Mouse (Mus musculus) T-helper 1 cell (primary cell): ENCODE measurements around the gene Oard1.

ENCODE experiments used
- in situ Hi-C: fragments of 300-600 bp; cut with MboI, MseI; formaldehyde crosslinking; loops from one replicate; pipeline ENCODE4 v1.15.1; 2025; ENCODE audit warnings: high pct_unique_total_duplicates

Gene Oard1

DNA sequence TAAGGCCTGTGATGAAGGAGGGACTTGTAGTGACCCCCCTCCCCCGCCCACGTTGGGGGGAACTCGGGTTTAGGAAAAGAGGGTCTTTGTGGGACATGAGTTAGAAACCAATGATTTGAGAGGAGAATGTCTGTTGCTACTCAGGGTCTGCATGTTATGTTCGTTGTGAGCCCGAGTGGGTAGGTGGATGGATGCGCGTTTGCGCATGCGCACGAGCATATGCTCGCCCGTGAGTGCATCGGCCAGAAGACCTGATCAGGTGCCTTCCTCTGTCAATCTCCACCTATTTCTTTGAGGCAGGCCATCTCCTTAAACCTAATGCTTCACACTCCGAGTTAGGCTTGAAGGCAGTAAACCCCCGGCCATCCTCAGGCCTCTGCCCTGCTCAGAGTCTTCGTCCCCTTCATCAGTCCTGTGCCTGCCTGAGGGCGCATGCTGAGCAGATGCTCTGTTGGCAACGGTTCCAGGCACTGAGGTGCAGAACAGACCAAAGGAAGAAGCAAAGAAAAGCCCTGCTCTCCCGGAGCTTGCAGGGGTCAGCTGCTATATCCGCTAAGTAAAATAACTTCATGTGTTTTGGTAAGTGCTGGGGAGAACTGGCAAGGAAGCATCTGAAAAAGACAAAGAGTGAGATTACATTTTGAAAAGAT, 23.3 kb downstream of the Oard1 start:
- in situ Hi-C loops: no loop called here

DNA sequence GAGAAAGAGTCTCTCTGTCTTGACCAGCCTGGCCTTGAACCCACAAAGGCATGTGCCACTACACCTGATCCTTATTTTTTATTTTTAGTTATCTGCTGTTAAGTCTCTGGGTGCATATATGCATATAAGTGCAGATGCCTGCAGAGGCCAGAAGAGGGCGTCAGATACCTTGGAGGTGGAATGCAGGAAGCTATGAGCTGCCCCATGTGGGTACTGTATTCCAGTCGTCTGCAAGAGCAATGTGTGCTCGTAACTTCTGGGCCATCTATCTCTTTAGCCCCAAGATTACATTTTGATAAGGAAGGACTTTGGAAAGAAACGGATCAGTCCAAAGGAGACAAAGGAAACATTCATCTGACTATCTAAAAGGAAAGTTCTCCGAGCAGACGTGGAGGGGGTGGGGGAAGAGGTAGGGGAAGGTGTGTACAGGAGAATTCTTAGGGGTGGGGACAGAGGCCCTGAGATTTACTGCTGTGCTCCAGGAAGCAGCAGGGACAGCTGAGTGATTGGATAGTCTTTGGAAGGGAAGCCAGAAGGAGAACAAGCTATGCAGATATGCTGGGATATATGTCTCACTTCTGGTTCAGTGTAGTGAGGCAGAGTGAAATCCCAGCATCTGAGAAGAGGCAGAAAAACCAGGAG, 24.0 kb downstream of the Oard1 start:
- in situ Hi-C loops: no loop called here

DNA sequence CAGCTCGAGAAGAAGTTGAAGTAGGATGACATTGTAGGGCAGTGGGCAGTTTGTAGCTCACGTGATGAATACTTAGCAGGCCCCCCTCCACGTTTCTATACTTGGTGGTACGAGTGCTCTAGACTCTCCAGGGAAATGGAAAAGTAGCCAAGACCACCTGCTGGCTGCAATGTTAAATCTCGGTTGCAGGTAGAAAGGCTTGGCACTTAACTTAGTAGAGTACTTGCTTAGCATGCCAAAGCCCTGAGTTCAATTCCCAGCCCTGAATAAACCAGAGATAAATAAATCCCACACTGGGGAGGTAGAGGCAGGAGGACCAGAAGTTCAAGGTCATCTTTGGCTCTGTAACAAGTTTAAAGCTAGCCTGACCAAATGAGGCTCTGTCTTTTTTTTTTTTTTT, 24.7 kb downstream of the Oard1 start:
- in situ Hi-C loops: no loop called here

DNA sequence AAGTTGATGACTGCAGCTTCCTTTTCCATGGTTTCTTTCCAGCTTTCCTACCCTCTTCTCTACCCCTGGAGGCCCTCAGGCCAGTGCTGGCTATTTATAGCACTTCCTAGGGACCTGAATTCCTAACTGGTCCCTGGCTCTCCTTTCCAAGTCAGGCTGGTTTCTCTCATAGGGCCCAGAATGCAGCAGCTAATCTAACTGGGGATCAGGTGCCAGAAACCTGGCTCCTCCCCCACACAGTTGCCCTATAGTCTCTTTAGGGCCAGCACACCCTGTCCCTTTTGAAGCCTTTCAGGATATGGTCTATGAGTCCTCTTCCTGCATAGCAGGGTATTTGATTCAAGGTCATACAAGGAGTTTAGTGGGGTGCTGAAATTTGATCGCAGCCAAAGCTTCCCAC, 26.7 kb downstream of the Oard1 start:
- in situ Hi-C loops: no loop called here

DNA sequence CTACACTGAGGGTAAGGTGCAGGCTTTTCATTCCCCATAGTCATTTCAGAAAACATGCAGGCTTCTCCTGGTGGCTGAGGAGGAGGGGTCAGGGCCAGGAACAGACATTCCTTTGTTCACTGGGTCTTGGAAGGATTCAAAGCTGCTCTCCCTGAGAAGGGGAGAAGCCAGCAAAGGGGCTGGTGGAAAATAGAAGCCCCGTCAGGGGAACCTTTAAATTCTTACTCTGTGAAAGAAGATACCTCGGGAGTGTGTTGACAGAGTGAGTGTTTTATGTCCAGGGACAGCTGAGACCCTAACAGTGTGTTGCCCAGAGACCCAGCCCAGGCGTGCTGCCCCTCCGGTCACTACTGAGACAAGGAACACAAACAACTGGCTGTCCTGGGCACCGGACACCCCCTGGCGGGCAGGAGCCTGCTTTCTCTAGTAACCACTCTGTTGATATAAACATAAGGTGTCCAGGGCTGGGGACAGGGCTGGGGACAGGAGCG, 27.7 kb downstream of the Oard1 start:
- in situ Hi-C loops: no loop called here

DNA sequence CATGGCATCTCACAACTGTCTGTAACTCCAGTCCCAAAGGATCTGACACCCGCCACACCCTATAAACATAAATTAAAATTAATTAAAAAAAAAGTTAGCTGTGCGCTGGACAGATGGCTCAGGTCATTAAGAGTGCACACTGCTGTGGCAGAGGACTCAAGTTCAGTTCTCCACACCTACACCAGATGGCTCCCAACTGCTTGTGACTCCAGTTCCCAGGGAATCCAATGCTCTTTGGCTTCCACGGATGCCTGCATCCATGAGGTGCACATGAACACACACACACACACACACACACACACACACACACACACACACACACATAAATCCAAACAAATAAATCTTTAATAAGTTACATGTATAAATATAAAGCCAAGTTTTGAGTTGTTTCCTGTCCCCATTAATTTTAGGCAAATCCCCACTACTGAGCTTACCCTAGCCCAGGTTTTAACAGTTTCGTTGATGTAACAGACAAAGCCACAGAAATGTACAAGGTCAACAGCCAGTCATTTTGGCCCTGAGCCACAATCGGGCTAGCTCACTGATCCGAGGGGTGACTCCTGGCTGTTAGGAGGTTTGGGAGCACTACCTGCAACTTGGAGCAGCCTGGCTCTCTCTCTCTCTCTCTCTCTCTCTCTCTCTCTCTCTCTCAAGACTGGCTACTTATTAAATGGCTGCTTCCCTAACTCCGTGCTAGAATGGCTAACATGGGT, 33.1 kb downstream of the Oard1 start:
- in situ Hi-C loops: no loop called here

DNA sequence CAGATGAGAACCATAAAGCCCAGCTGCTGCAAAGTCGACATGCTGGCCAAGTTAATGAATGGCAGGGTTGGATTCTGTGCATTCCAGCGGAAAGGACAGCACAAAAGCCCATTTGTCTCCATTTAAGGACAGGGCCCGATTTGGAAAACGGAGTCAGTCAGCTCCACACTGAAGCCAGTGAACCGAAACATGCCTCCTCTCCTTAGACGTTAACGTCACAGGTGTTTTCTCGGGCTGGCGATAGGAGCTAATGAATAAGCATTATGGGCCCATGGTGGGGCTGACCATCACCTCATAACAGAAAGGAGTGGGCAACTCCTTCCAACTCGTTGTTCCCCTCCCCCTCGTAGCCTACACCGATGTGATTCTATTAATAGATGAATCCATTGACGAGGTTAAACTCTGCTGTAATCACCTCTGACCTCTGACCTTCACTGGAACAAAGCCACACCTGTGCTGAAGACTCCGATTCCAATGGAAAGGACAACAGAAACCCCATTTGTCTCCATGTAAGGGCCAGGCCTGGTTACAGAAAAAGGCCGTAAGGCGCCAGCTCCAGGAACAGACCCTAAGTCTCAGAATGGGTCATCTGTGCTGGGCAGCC, 33.8 kb downstream of the Oard1 start:
- in situ Hi-C loops: no loop called here

DNA sequence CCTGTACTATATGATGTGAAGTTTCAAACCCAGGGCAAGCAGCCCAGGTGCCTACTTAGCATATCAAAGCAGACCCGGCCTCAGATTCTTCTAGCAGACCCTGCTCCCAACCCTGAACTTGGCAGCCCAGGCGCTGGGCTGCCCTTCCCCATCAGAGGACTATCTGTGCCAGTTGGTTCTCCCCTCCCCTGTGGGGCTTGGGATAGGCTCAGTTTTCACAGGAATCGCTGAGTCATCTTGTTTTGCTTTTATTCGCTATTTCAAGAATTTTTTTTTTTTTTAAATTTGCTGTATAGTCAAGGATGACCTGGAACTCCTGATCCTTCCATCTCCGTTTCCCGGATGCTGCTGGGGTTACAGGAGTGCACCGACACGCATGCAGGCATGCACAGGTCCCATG, 37.9 kb downstream of the Oard1 start:
- in situ Hi-C loops: no loop called here

DNA sequence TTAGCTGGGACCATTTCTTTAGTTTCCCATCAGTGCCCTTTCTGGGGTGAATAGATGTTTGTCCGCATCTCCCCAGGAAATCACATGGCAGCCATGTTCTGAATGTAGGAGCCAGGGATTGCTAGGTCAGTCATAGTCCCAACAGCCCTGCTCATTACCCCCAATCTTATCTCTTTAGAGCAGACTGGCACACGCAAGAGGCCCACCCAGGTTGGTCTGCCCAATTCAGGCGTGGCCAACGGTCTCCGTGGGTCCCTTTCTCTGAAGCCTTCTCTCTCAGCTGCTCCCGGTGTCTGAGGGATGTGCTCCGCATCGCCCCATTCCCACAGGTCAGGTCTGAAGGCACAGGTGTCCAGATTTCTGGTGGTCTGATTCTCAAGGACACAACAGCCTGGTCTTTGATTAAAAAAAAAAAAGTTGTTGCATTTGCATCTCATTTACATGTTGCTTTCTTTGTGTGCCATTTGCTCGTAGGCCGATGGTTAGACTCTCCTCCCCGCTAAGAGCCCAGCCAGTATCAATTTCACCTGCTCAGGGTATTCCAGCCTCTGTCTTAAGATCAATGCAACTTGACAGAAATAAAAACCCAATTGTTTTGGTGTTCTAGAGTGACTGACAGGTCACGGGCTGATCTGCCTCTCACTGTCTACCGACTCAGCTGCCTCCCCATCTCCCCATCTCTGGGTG, 41.0 kb downstream of the Oard1 start:
- in situ Hi-C loops: loop anchor here (10.0 kb wide), 1 partner anchor 1474 kb away; no protein-coding TSS in a partner anchor

DNA sequence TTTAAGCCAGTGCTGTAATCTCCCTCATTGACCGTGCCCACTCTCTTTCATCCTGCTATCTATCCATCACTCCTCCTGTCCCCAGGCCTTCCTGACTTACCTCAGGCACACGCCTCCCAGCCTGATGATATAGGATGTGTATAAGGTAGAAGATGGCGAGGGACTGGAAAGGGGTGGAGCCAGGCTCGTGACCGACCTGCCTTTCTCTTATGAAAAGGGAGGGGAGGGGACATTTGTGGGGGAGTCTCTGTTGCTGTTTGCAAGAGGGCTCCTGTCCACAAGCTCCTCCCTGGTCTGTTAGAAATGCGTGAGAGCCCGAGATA, 41.5 kb downstream of the Oard1 start, which contains the start of gene Tspo2:
Gene Tspo2, minus strand, starts transcription at position 170 of the 323 bp plus-strand sequence.
- in situ Hi-C loops: loop anchor here (10.0 kb wide), 1 partner anchor 1473 kb away; no protein-coding TSS in a partner anchor

DNA sequence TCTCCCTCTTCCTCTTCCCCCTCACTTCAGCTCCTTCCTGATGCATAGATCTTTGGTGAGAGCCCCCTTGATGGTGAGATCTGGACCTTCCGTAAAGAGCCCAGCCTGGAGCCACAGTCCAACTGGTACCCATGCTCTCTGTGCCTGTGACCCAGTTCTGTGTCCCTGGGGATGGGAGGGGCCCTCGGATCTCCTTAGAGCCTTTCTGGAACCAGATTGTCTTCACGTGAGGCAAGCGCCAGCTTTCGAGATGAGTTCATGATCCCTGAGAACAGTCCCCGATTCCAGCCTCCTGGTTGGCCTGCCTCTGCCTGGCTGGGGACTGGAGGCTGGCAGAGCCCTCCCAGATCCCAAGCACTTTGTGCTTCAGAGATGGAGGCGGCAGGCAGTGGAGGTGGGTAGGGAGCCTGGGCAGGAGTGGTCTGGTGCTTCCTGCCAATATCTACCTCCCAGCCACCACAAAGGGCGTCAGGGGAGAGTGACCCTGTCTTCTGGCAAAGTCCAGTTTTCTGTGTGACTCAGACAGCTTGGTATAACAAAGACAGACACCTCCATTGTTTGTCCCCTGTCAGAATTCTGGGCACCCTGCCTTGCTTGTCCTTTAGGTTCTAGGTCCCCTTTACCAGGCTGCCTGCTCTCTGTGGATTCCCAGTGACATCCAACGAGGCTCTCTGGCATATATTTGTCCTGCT, 42.1 kb downstream of the Oard1 start:
- in situ Hi-C loops: loop anchor here (10.0 kb wide), 1 partner anchor 1473 kb away; no protein-coding TSS in a partner anchor

DNA sequence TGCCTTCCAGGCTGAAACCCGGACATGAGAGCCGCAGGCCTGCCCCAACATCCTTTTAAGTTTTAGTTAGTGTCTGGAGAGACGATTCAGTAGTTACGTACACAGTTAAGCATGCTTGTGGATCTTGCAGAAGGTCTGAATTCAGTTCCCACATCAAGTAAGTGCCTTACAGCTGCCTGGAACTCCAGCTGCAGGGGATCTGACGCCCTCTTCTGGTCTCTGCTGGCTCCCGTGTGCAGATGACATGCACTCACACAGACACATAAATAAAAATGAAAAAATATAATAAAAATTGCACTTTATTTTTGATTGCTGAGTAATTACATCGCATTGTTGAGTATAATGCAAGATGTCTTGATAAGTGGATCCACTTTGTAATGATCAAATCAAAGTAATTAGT, 43.7 kb downstream of the Oard1 start:
- in situ Hi-C loops: loop anchor here (10.0 kb wide), 1 partner anchor 1471 kb away; no protein-coding TSS in a partner anchor

DNA sequence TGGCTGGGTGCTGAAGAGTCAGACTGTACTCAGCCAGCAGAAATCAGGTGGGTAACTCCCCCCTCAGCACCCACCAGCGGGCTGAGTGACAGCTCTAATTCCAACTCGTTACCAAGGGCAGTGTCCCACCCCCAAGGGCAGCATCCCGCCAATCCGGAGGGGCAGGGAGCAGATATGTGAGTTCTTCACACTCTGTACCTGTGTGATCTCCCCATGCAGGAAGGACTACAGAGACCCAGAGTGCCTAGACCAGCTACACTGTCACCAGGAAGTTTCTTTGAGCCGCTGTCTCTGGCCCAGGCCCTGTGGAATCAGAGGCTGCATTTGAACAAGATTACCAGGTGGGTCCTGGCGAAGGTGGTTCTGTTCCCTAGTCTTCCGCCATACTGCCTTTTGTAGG, 44.4 kb downstream of the Oard1 start:
- in situ Hi-C loops: loop anchor here (10.0 kb wide), 1 partner anchor 1471 kb away; no protein-coding TSS in a partner anchor

DNA sequence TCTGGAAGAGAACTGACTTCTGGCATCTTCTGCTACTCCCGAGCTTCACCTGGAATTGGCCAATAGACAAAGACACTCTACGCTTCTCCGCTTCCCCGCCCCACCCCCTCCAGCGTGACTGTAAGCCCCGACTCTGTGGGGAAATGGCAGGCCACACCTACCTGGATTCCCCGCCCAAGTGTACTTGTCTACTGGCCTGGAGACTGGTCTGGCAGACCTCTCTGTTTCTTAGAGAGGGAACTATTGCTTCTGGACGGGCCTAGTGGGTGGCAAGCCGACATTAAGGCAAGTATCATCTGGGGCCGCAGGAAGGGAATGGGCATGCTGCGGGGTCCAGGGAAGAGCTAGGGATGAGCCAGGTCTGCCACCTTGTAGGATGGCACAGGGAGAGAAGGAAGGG, 44.9 kb downstream of the Oard1 start, which contains the start of gene Unc5cl:
Gene Unc5cl, plus strand, starts transcription at position 214 of the 400 bp plus-strand sequence.
- in situ Hi-C loops: loop anchor here (10.0 kb wide), 1 partner anchor 1470 kb away; no protein-coding TSS in a partner anchor

DNA sequence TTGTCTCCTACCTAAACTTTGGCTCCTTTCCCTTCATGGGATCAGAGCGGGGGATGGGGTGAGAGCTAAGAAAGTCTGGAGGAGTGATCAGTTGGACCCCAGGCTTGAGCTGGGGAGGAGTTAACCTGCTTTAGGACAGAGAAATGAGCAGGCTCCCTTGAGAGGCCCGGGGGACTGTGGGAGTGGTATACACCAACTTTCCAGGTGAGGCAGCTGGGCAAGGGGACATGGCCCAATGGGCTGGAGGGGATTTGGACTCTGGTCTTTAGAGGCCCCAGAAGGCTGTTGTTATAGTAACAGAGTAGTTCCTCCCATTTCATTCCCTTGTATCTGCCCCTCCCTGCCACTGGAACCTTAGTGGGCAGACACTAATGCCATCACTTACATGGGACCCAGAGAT, 46.1 kb downstream of the Oard1 start:
- in situ Hi-C loops: loop anchor here (10.0 kb wide), 1 partner anchor 1469 kb away; no protein-coding TSS in a partner anchor

DNA sequence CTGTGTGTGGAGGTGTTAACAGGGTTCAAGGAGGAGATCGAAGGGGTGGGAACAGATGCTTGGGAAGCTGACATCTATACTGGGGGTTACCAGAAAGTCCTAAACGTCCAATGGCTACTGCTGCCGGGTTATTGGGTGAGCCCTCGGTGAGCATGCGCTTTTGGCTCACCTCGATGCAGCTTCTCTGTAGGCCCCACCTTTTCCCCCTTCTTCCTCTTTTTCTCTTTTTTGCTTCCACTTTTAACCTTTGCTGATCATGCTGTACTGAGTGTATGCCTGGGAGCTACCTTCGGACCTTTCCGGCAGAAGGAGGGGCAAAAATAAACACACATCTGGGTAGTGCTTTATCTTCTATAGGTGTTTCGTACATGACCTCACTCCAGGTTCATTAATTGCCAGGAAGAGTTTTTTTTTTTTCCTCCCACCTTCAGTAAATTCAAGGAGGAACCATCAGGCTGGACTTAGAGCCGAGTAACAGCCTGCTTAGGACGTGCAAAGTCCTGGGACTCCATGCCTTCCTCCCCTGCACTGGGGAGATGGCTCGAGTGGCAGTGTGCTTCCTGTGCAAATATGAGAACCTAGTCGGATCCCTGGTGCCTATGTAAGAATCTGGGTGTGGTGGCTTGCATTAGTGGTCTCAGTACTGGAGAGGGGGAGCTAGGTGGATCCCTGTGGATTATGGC, 48.3 kb downstream of the Oard1 start:
- in situ Hi-C loops: loop anchor here (10.0 kb wide), 1 partner anchor 1467 kb away; no protein-coding TSS in a partner anchor

DNA sequence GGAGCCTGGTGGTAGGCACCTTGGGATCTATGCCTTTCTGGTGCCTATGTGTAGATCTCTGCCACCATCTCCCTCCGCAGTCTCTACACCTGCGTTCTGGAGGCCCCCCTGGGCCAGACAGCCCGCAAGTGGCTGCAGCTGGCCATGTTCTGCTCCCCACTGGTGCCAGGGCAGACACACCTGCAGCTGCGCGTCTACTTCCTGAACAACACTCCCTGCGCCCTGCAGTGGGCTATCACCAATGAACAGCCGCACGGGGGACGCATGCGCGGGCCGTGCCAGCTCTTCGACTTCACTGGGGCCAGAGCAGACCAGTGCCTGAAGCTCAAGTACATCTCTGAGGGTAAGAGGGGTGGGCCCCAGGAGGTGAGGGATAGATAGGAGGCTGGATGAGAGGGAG, 52.3 kb downstream of the Oard1 start:
- in situ Hi-C loops: no loop called here

DNA sequence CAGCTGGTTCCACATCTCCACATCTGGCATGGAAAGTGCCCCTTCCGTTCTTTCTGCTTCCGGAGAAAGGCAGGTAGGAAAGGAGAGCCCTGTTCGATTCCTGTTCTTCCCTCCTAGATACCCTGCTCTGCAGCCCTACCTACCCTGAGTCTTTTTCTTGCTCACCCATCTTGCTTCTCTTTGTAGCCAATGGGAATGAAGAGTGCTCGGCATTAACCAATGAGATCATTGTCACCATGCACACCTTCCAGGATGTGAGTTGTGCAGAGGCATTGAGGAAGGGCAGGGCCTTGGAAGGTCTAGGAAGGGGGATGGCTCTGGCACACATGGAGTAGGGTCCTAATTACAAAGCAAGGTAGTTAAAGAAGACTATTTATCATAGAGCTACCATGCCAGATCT, 53.6 kb downstream of the Oard1 start:
- in situ Hi-C loops: no loop called here
